Mouse (Mus musculus): Measurements from ENCODE around the gene Atp1a4. TPM values are rescaled to one million over a fixed set of nuclear protein-coding genes. Genes with fewer than 3 reads are reported as not detected.

Atp1a4 gene
- total RNA-seq, 2 experiments from 2014 or later, result 0.11 TPM; not detected in 1

DNA sequence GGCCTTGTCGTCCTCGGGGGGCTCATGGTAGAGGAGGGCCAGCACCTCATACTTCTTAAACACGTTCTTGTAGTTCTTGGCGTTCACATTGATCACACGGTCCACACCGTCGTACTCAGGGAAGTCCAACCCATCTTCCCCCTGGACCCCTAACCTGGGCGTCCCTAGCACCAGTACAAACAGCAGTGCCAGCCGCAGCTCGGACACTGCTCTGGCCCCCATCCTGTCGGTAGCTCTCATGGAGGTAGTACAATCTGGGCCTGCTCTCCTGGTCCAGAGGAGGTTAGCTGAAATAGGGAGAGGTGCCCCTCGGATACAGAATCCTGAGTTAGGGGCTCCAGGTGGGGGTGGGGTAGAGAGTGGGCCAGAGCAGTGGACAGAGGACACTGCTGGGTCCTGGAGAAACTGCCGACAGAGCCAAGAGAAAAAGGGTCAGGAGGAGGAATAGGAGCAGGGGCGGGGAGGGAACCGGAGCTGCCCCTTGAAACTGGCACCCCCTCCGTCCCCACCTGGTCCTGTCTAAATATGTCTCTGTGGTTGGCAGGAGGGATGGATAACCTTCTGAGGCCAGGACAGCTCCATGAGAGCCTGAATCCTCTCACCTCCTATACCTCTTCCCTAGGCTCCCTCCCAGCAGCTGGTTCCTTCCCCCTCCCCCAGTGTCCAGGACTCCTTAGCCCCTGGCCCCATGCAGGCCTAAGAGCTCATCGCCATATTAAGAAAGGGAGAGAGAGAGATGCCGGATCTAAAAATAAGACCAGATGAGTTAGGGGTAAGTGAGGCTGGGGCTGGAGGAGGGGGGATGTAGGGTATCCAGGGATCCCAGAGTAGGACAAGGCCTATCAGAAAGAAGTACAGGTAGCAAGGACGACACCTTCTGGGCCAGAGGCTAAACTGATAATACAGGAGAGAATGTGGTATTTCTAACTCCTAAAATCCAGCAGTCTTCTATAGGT lies 38.5 kb downstream of the Atp1a4 start, which contains the start of gene Casq1:
Gene Casq1 (minus strand): TSS at position 418 of the 956 bp plus-strand sequence.
- no peak for DNase-seq

DNA sequence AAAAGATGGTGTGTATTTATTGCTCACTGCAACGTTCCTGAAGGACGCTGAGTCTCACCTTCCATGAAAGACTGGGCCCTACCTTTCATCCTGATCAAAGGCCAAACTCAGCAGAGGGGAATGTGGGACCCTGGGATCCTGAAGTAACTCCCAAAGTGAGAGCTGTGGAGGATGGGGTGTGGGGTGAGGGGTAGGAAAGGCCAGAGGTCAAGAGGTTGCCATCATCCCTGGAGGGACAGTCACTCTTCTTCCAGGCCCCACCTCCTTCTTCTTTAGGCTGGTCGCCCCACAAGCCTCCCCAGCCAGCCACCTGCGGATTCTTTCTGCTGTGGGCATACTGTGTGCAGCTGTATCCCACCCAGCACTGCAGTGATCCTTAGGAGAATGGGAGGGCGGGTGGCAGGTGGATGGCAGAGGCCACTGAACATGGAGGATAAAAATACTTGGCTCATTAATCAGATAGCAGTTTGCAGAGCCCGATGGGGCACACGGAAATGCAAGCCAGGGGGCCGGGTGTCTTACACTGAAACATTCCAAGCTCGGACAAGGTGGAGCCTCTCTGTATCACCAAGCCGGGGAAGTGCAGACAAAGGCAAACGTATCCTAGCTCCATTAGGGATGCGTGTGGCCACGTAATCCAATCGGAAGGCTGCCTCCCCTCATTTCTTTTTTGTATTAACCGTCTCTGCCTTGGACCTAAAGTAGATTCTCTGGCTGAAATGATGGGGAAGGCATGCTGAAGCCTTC lies 39.9 kb downstream of the Atp1a4 start:
- DNase-seq, result no peak

DNA sequence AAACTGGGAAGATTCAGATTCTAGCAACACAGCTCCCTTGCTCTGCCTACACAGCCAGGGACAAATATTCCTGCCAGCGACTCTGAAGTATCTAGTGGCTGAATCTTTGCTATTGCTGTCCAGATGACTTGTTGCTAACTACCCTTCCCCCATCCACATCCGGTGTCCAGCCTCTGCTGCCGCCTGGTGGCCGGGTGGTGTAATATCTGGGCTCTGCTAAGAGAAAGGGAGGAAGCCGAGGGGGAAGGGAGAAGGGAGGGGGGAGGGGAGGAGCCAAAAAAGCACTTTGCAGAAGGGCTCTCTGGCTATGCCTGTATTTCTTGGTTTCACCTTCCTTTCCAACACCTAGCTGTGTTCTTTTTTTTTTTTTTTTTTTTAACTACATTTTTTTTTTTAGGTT lies 41.1 kb downstream of the Atp1a4 start:
- DNase-seq, result peak; percentile 98

- peak; percentile 83 for DNase-seq
Observed at GRCm38 (mm10) chr1:172214748-172215147, 43.5 kb downstream of the Atp1a4 start.

DNA sequence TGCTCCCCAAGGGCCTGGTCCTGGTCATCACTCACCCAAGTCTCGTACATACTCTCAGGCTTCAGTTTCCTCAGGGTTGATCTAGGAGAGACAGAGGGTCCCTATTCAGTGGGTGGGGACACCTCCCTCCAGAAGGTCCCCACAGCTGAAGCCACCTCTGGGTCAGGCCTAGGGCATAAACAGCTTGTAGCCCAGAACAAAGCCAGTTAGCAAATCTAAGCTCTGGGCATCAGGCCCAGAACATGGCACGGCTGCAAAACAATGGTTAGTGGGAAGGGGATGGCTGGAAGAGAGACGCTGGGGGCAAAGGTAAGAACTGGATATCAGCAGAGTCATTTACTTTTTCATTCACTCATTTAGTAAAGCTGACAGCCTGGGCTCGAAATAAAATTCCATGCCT lies 44.4 kb downstream of the Atp1a4 start:
- DNase-seq, result no peak

DNA sequence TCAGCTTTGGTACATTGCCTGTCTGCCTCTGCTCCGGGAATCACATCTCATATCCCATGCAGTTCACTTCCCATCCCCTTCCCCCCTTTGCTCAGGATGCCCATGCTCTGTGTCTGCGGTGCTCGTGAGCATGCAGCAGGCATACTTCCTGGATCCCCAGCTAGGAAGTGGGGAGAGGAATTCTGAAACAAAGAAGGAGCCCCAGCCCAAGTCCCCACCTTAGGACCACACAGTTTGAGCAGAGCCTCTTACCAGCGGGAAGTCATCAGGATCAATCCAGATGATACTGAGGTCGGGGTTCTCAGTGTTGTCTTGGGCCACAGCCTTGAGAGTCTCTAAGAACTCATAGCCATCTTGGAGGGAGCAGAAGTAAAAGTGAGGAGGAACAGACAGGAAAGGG lies 45.4 kb downstream of the Atp1a4 start:
- no peak for DNase-seq

GRCm38 (mm10) chr1:172207111-172207584 lies 51.1 kb downstream of the Atp1a4 start:
- DNase-seq, result peak; percentile 66

DNA sequence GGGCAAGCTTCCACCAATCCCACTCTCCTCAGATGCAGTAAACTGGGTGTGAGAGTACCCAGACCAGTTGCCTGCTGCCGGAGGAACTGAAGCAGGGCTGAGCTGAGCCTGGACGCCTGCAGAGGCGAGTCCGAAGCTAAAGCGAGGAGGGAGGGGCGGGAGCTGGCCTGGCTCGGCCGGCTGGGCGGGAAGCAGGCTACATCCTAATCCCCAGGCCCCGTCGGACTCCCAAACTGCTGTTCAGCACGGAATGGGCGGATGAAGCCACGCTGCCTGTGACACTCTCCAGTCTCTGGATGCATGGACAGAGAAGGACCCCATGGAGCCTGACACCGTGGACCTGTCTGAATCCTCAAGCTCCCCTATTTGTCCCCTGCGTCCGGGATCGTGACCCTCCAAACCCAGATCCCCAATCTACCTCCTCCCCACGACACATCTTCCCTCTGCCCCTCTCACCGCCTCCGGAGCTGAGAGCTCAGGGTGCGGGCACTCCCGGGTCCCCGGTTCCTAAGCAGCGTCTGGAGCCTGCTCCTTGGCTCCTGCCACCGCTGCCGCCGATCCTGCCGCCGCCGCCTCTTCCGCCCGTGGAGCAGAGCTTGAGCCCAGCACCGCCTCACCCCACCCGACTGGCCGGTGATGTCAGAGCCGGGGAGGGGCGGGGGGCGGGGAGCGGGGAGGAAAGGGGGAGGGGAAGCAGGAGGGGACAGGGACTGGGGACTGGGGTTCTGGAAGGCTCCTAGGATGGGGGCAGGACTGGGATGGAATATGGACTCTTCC lies 51.9 kb downstream of the Atp1a4 start, which contains the start of gene Pea15a:
Gene Pea15a (minus strand): TSS at position 664 of the 777 bp plus-strand sequence.
- DNase-seq, result peak; percentile 87

DNA sequence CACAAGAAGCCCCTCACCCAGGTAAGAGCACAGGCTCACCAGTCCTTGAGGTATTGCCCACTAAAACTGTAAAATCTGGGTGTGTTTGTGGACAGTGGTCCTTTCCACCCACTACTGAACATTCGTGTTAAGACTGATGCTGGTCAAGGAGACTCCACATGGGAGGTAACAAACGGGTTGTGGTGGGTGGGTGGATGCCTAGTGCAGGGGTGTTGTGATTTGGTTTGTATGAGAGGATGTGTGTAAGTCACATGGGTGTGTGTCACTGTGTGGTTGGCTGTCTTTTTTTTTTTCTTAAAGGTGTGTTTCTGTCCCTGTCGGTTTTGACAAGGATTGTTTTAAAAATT lies 52.5 kb downstream of the Atp1a4 start:
- no peak for DNase-seq

- DNase-seq, result no peak
Observed at GRCm38 (mm10) chr1:172204814-172205740, 53.1 kb downstream of the Atp1a4 start.

DNA sequence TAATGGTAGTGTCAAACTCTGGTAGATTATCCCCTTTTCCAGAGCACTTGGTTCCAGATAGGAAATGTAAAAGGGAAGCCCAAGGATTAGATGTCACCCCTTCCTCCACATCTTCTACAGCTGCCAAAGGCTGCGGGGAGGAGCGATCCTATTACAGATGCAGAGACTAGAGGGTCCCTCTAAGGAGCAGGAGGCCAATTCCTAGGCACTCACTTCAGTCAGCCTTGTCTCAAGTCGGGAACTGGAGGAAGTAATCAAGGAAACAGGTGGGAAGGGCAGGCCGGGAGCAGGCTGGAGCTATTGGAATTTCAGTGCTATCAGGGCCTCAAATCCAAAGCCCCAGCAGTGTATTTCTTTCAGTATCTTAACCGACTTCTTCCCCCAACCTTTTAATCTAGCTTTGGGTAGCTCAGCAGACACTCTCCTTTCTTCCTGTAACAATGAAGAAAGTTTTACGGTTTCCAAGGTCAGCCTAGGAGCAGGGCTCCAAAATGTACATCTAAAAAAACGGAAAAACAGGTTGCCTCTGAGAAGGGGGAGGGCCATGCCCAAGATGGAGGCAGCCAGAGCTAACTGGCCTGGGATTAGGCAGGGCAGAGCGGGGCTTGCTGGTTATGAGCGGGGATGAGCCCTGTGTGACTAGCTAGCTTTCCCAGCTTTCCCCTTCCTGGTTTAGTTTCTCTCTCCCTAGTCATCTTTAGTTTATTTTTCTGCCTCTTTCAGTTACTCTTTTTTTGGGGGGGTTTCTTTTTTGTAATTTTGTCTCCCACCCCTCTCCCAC lies 54.0 kb downstream of the Atp1a4 start:
- DNase-seq, result no peak

DNA sequence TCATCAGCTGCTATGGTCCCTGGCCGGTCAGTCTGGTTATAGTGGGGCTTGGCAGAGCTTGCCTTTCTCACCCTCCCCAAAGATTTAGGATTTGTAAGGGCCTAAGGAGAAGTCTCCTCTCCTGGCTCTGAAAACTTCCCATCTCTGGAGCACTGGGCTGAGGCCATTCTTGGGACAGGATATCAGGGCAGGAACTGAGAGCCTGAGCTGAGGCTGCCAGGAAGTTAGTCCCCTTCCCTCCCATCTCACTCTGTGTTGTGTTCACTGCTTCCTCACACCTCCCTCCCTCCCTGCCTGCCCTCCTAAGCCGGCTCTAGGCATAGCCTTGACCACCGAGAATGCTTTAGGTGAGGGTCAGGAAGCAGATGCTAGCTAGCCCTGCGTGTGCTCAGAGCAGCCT lies 54.6 kb downstream of the Atp1a4 start:
- DNase-seq, result peak; percentile 45

GRCm38 (mm10) chr1:172202894-172203522 lies 55.2 kb downstream of the Atp1a4 start:
- DNase-seq, result peak; percentile 49

DNA sequence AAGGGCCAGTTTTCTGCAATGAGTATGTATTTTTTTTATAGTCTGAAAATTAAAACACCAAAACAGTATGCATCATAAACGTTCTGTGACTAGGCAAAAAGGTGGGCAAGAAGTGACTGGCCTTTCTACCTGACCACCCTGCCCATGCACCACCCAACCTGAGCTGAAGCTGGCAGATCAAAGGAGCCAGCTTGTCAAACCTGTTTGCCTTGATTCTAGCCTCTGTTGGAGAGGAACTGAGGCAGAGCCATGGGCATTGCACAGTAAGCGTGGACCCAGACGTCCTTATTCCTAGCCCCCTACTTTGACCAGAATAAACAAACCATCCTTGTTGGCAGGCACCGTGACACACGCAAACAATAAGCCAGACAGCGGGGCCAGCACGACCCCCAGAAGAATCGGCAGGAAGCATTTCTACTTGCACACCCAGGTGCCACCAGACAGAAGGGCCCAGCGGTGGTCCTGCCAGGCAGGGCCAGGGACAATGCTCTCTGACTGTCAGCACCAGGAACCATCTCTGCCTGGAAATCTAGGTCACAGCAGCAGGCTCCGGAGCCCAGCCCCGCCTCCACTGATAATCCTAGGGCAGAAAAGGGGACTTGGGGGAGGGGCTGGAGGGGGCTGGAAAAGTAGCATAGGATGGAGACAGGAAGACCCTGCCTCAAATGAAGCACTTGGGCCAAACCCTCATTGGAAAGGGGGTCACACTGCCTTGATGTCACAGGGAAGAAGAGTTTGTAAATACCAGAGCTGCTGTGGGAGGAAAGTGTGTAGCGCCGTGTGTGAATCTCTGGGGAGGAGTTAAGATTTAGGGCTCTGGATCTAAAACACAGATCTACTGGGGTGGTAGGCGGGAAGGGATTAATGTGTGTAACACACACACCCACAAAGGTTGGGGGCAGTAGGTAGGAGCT lies 56.0 kb downstream of the Atp1a4 start:
- peak; percentile 39 for DNase-seq

GRCm38 (mm10) chr1:172200871-172201447 lies 57.3 kb downstream of the Atp1a4 start:
- peak; percentile 77 for DNase-seq

GRCm38 (mm10) chr1:172200161-172200560 lies 58.1 kb downstream of the Atp1a4 start:
- DNase-seq, result no peak

DNA sequence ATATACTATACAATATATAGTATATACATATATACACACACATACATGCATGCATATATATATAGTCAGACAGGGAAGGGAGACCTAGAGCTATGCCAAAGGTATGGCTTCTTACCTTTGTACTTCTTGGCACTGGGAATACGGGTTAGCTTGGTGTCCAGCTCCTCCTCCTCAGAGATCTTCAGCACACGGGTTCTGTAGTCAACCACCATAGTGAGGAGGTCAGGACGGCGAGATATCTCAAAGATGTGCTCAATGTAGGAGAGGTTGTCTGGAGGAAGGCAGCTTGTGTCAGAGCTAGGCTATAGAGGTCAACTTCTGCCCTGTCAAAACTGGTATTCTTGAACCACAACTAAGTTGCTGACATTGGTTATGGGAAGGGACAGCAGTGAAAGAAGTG lies 59.2 kb downstream of the Atp1a4 start:
- no peak for DNase-seq

GRCm38 (mm10) chr1:172198316-172198715 lies 59.9 kb downstream of the Atp1a4 start:
- DNase-seq, result no peak
